Mouse (Mus musculus) heart, postnatal 0 days (tissue): Measurements from ENCODE around the gene Slc37a1. TPM values are rescaled to one million over a fixed set of nuclear protein-coding genes. Genes with fewer than 3 reads are reported as not detected.

Experiments used
- ATAC-seq: fragments of 200-750 bp; cut with Nextera tagmentation; 2 replicates; pipeline ENCODE4 v1.8.0; 2017; ENCODE audit warnings: low read depth, moderate number of reproducible peaks, moderate library complexity; ENCODE audit not compliant: insufficient read depth
- DNase-seq: peaks from one replicate; pipeline ENCODE4 v3.0.0-alpha.2; 2016; ENCODE audit warnings: low spot score
- H3K27ac ChIP-seq: fragments of 300-500 bp; sonication (generic); 2 replicates; pipeline ENCODE4 v1.5.1; 2014; ENCODE audit warnings: low read depth, mild to moderate bottlenecking
- H3K27me3 ChIP-seq: fragments of 300-500 bp; sonication (generic); 2 replicates; pipeline ENCODE4 v1.6.1; 2014; ENCODE audit warnings: low read length, mixed read lengths; ENCODE audit not compliant: control insufficient read depth, insufficient read depth
- H3K36me3 ChIP-seq: fragments of 300-500 bp; sonication (generic); replicated peaks from 2 replicates; pipeline ENCODE4 v1.6.1; 2014; ENCODE audit warnings: low read length, mixed read lengths; ENCODE audit not compliant: control insufficient read depth, insufficient read depth
- H3K4me1 ChIP-seq: fragments of 300-500 bp; sonication (generic); 2 replicates; pipeline ENCODE4 v1.6.1; 2014; ENCODE audit warnings: antibody characterized with exemption; ENCODE audit not compliant: control insufficient read depth, insufficient read depth
- H3K4me2 ChIP-seq: fragments of 300-500 bp; sonication (generic); 2 replicates; pipeline ENCODE4 v1.6.1; 2014; ENCODE audit warnings: low read depth, mild to moderate bottlenecking, low read length, moderate library complexity
- H3K4me3 ChIP-seq: fragments of 300-500 bp; sonication (generic); 2 replicates; pipeline ENCODE4 v1.5.1; 2014; ENCODE audit warnings: low read depth, low read length
- H3K9ac ChIP-seq: fragments of 300-500 bp; sonication (generic); replicated peaks from 2 replicates; pipeline ENCODE4 v1.6.1; 2014; ENCODE audit warnings: low read depth, low read length, mixed read lengths
- H3K9me3 ChIP-seq: fragments of 300-500 bp; sonication (generic); replicated peaks from 2 replicates; pipeline ENCODE4 v1.6.1; 2016; ENCODE audit warnings: low read length; ENCODE audit not compliant: control insufficient read depth
- CTCF ChIP-seq: IDR thresholded peaks from 2 replicates; pipeline ENCODE4 v1.5.1; 2016; ENCODE audit warnings: antibody characterized with exemption, control low read depth, low read depth
- EP300 ChIP-seq: IDR thresholded peaks from 2 replicates; pipeline ENCODE4 v1.6.1; 2016; ENCODE audit warnings: antibody characterized with exemption, low read depth
- WGBS: fragments of 180-500 bp; shearing (Covaris S2); extraction: QIAGEN DNeasy Blood & Tissue Kit; methylation state at CpG from one replicate; pipeline ENCODE4 v1.1.7; 2014; 5-methylcytosine and 5-hydroxymethylcytosine counted together
- polyA plus RNA-seq: library from polyadenylated mRNA; unstranded; fragments of >200 nt; fragmentation: Nextera tagmentation; extraction: Ambion mirVana; gene quantifications from 2 replicates; pipeline ENCODE4 v1.2.1, GENCODE M21; 2015
- total RNA-seq: library from RNA; depleted of rRNA; stranded (reverse); fragments of >200 nt; gene quantifications from 2 replicates; pipeline ENCODE4 v1.2.3, GENCODE M21; 2014; ENCODE audit warnings: low replicate concordance

Slc37a1 gene
- total and polyA plus RNA-seq, 2 experiments from 2014 or later: 13.5 to 37.9 TPM

DNA sequence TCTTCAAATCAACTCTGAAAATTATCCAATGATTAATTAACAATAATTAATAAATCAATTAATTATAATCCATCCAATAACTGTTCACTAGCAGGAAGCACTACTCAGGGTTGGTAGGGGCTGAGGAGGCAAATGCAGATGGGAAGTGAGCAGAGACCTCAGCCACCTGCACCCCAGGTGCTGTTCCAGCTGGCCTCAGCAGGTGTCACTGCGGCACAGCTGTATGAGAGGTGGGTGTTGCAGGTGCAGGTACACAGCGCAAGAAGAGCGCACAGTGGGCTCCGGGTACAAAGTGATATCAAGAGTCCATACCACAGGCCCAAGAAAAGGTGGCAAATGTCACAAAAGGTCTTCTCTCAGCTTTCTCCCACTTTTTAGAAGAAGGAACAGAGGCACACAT lies 41.9 kb downstream of the Slc37a1 start:
- no peak overlapping the region for H3K27ac ChIP-seq
- H3K4me2 ChIP-seq: no peak overlapping the region
- peak; percentile 11; the same call in 1 of the 2 replicates for TF ChIP-seq CTCF
- TF ChIP-seq EP300: no peak
- ATAC-seq (no peak), DNase-seq (no peak)
- H3K4me3 ChIP-seq: no peak overlapping the region
- no peaks in the 10 kb centered on the region; the same call in 1 of the 2 replicates for H3K9me3 ChIP-seq
- no peaks in the 10 kb centered on the region for H3K27me3 ChIP-seq
- 0 out of 2 replicates have a peak, but pooled peaks cover 3% of the 10 kb centered on the region for H3K4me1 ChIP-seq
- 66% methylated on average over 4 of the region's 4 CpGs for WGBS
- no peaks in the 10 kb centered on the region for H3K36me3 ChIP-seq
- no peak overlapping the region for H3K9ac ChIP-seq

DNA sequence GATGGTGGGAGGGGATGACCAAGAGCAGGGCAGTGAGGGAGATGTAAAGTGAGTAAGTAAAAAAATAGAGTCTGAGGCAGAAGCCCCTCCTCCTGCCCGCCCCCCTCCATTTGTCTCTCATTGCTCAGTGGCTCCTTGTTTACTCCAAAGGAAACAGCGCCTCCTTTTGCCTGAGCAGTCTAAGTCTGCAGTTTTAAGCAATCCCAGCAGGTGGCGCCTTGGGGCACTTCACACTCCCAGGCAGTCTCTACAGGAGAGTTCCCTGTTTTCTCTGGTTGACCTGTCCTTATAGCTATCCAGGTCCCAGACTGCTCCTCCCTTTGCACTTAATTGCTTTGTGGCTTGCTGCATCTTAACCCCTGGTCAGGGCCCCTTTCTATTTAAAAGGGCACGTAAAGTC lies 44.0 kb downstream of the Slc37a1 start:
- no peak overlapping the region for H3K4me2 ChIP-seq
- peak; percentile 52 for DNase-seq
- 0 out of 2 replicates have a peak, but pooled peaks cover 2% of the 10 kb centered on the region for H3K4me1 ChIP-seq
- H3K9ac ChIP-seq: no peak overlapping the region
- H3K27ac ChIP-seq: no peak overlapping the region
- no peak for ATAC-seq
- H3K27me3 ChIP-seq: no peaks in the 10 kb centered on the region
- H3K36me3 ChIP-seq: no peaks in the 10 kb centered on the region
- TF ChIP-seq EP300 (no peak), CTCF (peak; percentile 84)
- H3K4me3 ChIP-seq: no peak overlapping the region
- WGBS: 52% methylated on average over 4 of the region's 4 CpGs
- H3K9me3 ChIP-seq: no peaks in the 10 kb centered on the region; the same call in 1 of the 2 replicates

DNA sequence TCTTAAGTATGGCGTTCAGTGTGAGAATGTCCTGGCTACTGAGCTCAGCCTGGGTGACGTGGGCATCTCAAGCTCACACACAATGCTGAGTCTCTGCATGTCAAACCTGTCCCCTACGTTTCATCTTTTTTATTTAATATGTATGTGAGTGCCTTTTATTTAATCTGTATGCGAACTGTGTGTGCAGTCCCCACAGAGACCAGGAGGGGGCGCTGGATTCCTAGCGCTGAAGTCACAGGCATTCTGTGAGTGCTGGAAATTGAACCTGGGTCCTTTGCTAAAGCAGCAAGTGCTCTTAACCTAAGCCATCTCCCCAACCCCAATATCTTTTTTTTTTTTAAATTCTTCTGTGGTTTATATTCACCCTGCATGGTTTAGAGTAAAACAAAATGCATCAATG lies 44.7 kb downstream of the Slc37a1 start:
- 82% methylated on average over 6 of the region's 6 CpGs for WGBS
- Histone ChIP-seq H3K4me2 (no peak overlapping the region), H3K9ac (no peak overlapping the region), H3K4me3 (no peak overlapping the region), H3K27me3 (no peaks in the 10 kb centered on the region), H3K27ac (no peak overlapping the region), H3K4me1 (no peaks in the 10 kb centered on the region), H3K36me3 (no peaks in the 10 kb centered on the region), H3K9me3 (no peaks in the 10 kb centered on the region; the same call in 1 of the 2 replicates)
- no peak for DNase-seq
- no peak for ATAC-seq
- TF ChIP-seq EP300: no peak
- TF ChIP-seq CTCF: no peak

DNA sequence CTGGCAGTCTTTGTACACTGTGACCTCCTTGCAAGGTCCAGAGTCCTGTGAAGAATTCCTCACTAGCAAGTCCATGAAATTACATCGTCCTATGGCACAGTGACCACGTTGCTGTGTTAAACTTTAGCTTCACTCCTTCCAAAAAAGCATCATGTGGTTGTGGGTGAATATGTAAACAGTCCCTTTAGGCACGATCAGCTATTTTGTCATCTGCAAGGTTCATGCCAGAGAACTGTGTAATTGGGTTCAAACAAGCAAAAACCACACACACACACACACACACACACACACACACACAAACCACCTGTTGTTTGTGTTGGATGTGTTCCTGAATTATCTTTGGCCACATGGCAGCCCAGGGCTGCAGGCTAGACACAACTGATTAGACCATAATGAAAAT lies 45.3 kb downstream of the Slc37a1 start:
- no peak overlapping the region for H3K4me3 ChIP-seq
- H3K9me3 ChIP-seq: no peaks in the 10 kb centered on the region; the same call in 1 of the 2 replicates
- no peaks in the 10 kb centered on the region for H3K4me1 ChIP-seq
- WGBS: 68% methylated on average over 3 of the region's 3 CpGs
- no peak for TF ChIP-seq EP300
- TF ChIP-seq CTCF: no peak
- DNase-seq (no peak), ATAC-seq (no peak)
- no peak overlapping the region for H3K4me2 ChIP-seq
- no peak overlapping the region for H3K27ac ChIP-seq
- no peaks in the 10 kb centered on the region for H3K27me3 ChIP-seq
- H3K9ac ChIP-seq: no peak overlapping the region
- no peaks in the 10 kb centered on the region for H3K36me3 ChIP-seq

DNA sequence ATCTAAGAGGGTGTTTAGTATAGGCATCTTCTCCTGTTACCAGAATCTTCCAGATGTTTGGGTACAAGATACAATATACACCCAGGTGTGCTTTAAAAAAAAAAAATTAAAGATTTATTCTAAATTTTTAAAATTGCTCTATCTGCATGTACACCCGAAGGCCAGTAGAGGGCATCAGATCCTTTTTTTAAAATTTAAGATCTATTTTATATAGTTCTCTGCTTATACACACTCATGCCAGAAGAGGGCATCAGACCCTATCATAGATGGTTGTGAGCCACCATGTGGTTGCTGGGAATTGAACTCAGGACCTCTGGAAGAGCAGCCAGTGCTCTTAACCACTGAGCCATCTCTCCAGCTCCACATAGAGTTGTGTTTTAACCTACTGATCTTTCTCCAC lies 45.7 kb downstream of the Slc37a1 start:
- Histone ChIP-seq H3K9ac (no peak overlapping the region), H3K4me1 (no peaks in the 10 kb centered on the region), H3K9me3 (no peaks in the 10 kb centered on the region; the same call in 1 of the 2 replicates), H3K27me3 (no peaks in the 10 kb centered on the region), H3K36me3 (no peaks in the 10 kb centered on the region), H3K27ac (no peak overlapping the region), H3K4me2 (no peak overlapping the region), H3K4me3 (no peak overlapping the region)
- WGBS: 40% methylated on average over 1 of the region's 1 CpGs
- ATAC-seq (no peak), DNase-seq (no peak)
- TF ChIP-seq EP300 (no peak), CTCF (peak; percentile 14; the same call in 1 of the 2 replicates)
